Mouse (Mus musculus) hindbrain, embryonic 13.5 days (tissue): ENCODE results near the gene Arid3b. TPM values are rescaled to one million over a fixed set of nuclear protein-coding genes. Genes with fewer than 3 reads are reported as not detected.

Experiments
- ATAC-seq: fragments of 200-750 bp; cut with Nextera tagmentation; 2 replicates; pipeline ENCODE4 v1.8.0; 2017; ENCODE audit warnings: moderate TSS enrichment; ENCODE audit not compliant: low FRiP score
- H3K27ac ChIP-seq: fragments of 300-500 bp; sonication (generic); 2 replicates; pipeline ENCODE4 v1.5.1; 2015; ENCODE audit warnings: inconsistent platforms, mild to moderate bottlenecking, moderate library complexity
- H3K27me3 ChIP-seq: fragments of 300-500 bp; sonication (generic); 2 replicates; pipeline ENCODE4 v1.6.1; 2015; ENCODE audit warnings: mild to moderate bottlenecking, inconsistent platforms
- H3K36me3 ChIP-seq: fragments of 300-500 bp; sonication (generic); 2 replicates; pipeline ENCODE4 v1.6.1; 2015; ENCODE audit warnings: mild to moderate bottlenecking, inconsistent platforms
- H3K4me1 ChIP-seq: fragments of 300-500 bp; sonication (generic); replicated peaks from 2 replicates; pipeline ENCODE4 v1.6.1; 2015; ENCODE audit warnings: inconsistent platforms
- H3K4me2 ChIP-seq: fragments of 300-500 bp; sonication (generic); 2 replicates; pipeline ENCODE4 v1.6.1; 2015; ENCODE audit warnings: inconsistent platforms, mild to moderate bottlenecking, moderate library complexity
- H3K4me3 ChIP-seq: fragments of 300-500 bp; sonication (generic); 2 replicates; pipeline ENCODE4 v1.5.1; 2015; ENCODE audit warnings: mild to moderate bottlenecking, inconsistent platforms
- H3K9ac ChIP-seq: fragments of 300-500 bp; sonication (generic); 2 replicates; pipeline ENCODE4 v1.6.1; 2015; ENCODE audit warnings: mild to moderate bottlenecking, inconsistent platforms
- H3K9me3 ChIP-seq: fragments of 300-500 bp; sonication (generic); 2 replicates; pipeline ENCODE4 v1.6.1; 2016; ENCODE audit warnings: inconsistent platforms
- WGBS: fragments of 180-500 bp; shearing (Covaris S2); methylation state at CpG from one replicate; pipeline ENCODE4 v1.1.7; 2015; 5-methylcytosine and 5-hydroxymethylcytosine counted together
- polyA plus RNA-seq: library from polyadenylated mRNA; unstranded; fragments of >200 nt; fragmentation: Nextera tagmentation; extraction: Ambion mirVana; gene quantifications from 2 replicates; pipeline ENCODE4 v1.2.1, GENCODE M21; 2015

Gene Arid3b
- polyA plus RNA-seq, 1 experiment from 2014 or later: 10.9 TPM

GRCm38 (mm10) chr9:57822812-57823211, 13.8 kb downstream of the Arid3b start:
- Histone ChIP-seq H3K9me3 (no peaks in the 10 kb centered on the region), H3K4me3 (no peak overlapping the region), H3K27me3 (no peaks in the 10 kb centered on the region), H3K4me1 (peaks cover 24% of the 10 kb centered on the region), H3K27ac (no peak overlapping the region), H3K4me2 (no peak overlapping the region), H3K36me3 (peaks cover 9% of the 10 kb centered on the region), H3K9ac (no peak overlapping the region)
- 66% methylated on average over 13 of the region's 13 CpGs for whole genome bisulfite sequencing
- ATAC-seq: no peak

DNA sequence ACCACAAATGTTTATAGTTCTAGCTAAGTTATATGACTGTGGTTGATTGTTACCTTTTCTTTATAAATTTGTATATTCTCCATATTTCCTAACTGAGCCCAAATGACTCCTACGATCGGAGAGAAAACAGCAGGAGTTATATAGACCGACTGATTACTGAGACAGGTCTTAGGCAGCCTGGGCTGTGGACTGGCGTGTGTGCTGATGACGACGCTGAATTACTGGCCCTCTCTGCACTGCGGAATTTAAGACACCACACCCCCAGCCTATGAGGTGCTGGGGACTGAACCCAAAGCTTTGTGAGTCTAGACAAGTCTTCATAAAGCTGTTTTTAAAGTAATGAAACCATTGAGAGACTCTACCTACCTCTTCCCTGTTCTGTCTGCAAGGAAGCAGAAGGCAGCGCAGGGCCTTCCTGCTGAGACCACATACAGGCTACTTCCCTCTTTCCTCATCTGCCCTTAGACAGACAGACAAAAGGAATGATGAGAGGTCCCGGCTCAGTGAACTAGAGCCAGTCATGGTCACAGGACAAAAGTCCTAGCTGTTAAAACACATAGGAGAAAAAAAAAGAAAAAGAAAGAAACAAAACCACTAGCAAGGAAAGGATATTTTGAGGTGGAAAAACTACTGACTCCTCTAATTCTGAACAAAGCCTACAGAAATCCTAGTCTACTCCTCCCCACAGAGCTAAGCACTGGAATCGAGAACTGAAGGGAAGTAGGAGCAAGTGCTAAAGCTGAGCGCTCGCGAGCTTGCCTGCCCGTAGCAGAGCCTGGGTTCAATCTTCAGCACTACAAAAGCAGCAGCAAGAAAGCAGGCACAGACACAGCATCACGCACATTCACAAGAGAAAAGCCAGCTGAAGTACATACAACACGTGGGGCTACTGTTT, 16.2 kb downstream of the Arid3b start:
- no peak for ATAC-seq
- Histone ChIP-seq H3K4me3 (no peak overlapping the region), H3K36me3 (peaks cover under 1% of the 10 kb centered on the region; the same call in 1 of the 2 replicates), H3K27me3 (no peaks in the 10 kb centered on the region), H3K9ac (no peak overlapping the region), H3K27ac (0 out of 2 replicates have a peak overlapping the region, but pooled peaks have one; percentile 30), H3K9me3 (no peaks in the 10 kb centered on the region), H3K4me2 (no peak overlapping the region), H3K4me1 (peaks cover 36% of the 10 kb centered on the region)
- 22% methylated on average over 16 of the region's 16 CpGs for WGBS

DNA sequence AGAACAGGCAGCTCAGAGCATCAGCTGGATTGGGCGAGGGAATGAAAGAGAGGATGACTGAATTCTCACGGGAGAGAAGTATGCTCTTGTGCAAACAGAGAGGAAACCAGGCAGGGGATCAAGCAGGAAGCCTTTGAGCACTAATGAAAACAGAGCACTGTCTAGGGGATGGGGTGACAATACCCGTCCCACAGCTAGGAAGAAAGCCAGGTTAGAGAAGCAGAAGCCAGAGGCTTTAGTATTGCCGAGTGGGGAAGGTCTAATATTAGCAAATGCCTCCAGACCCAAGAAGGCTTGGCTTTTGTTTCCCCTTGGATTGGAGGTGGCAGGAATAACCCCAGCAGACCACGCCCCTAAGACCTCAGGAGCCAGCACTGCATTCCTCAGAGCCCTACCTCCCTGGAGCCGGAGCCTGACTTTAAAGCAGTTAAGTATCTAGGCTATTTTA, 19.3 kb downstream of the Arid3b start:
- peak overlapping the region; percentile 11; the same call in 1 of the 2 replicates for H3K4me2 ChIP-seq
- H3K4me3 ChIP-seq: no peak overlapping the region
- no peaks in the 10 kb centered on the region for H3K9me3 ChIP-seq
- no peak for ATAC-seq
- H3K36me3 ChIP-seq: no peaks in the 10 kb centered on the region
- peak overlapping the region; percentile 77 for H3K27ac ChIP-seq
- no peaks in the 10 kb centered on the region for H3K27me3 ChIP-seq
- WGBS: 6% methylated on average over 6 of the region's 6 CpGs
- H3K4me1 ChIP-seq: peaks cover 63% of the 10 kb centered on the region
- H3K9ac ChIP-seq: no peak overlapping the region

DNA sequence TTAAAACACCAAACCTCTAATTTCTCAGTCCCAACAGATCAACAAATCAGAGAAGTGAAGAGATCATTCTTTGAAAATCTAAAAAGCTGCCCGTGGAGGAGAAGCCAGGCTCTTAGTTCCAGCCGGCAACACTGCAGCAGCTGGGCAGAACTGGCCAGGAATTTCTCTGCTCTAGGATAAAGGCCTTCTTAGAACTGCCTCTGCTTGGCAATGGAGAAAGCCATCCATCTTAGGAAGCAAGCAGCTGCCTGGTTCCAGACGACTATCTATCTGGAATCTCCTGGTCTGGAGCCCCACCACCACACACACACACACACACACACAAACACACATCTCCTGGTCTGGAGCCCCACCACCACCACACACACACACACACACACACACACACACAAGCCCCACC, 21.7 kb downstream of the Arid3b start:
- Histone ChIP-seq H3K9ac (no peak overlapping the region), H3K27me3 (no peaks in the 10 kb centered on the region), H3K4me2 (no peak overlapping the region), H3K4me3 (no peak overlapping the region), H3K27ac (no peak overlapping the region), H3K36me3 (no peaks in the 10 kb centered on the region), H3K4me1 (peaks cover 69% of the 10 kb centered on the region), H3K9me3 (no peaks in the 10 kb centered on the region)
- no peak for ATAC-seq
- WGBS: 16% methylated on average over 3 of the region's 3 CpGs

- H3K4me3 ChIP-seq: no peak overlapping the region
- 28% methylated on average over 1 of the region's 1 CpGs for WGBS
- ATAC-seq: no peak
- peaks cover 77% of the 10 kb centered on the region for H3K4me1 ChIP-seq
- peaks cover 4% of the 10 kb centered on the region; the same call in 1 of the 2 replicates for H3K36me3 ChIP-seq
- H3K27me3 ChIP-seq: no peaks in the 10 kb centered on the region
- no peak overlapping the region for H3K9ac ChIP-seq
- H3K4me2 ChIP-seq: no peak overlapping the region
- H3K27ac ChIP-seq: 0 out of 2 replicates have a peak overlapping the region, but pooled peaks have one; percentile 19
- no peaks in the 10 kb centered on the region for H3K9me3 ChIP-seq
Measured at GRCm38 (mm10) chr9:57814014-57814413, 22.6 kb downstream of the Arid3b start.

- 43% methylated on average over 8 of the region's 8 CpGs for WGBS
- Histone ChIP-seq H3K36me3 (peaks cover 7% of the 10 kb centered on the region), H3K4me2 (peak overlapping the region; percentile 3; the same call in 1 of the 2 replicates), H3K9me3 (no peaks in the 10 kb centered on the region), H3K27ac (peak overlapping the region; percentile 78), H3K9ac (no peak overlapping the region; the same call in none of the 2 replicates), H3K4me3 (no peak overlapping the region), H3K4me1 (peaks cover 83% of the 10 kb centered on the region), H3K27me3 (no peaks in the 10 kb centered on the region)
- peak; percentile 12; the same call in 1 of the 2 replicates for ATAC-seq
Measured at GRCm38 (mm10) chr9:57811793-57812733, 24.5 kb downstream of the Arid3b start.

GRCm38 (mm10) chr9:57810691-57811090, 25.9 kb downstream of the Arid3b start:
- H3K4me3 ChIP-seq: no peak overlapping the region
- peak overlapping the region; percentile 78 for H3K27ac ChIP-seq
- H3K4me1 ChIP-seq: peaks cover 89% of the 10 kb centered on the region

GRCm38 (mm10) chr9:57808771-57809310, 27.8 kb downstream of the Arid3b start:
- Histone ChIP-seq H3K27me3 (no peaks in the 10 kb centered on the region), H3K9me3 (no peaks in the 10 kb centered on the region), H3K27ac (peak overlapping the region; percentile 83), H3K4me1 (peaks cover 83% of the 10 kb centered on the region), H3K36me3 (peaks cover 11% of the 10 kb centered on the region), H3K9ac (0 out of 2 replicates have a peak overlapping the region, but pooled peaks have one; percentile 26), H3K4me2 (no peak overlapping the region), H3K4me3 (no peak overlapping the region)
- ATAC-seq: no peak
- 23% methylated on average over 5 of the region's 5 CpGs for WGBS

More at GRCm38 (mm10) chr9:57810691-57811090, 25.9 kb downstream of the Arid3b start:
- Histone ChIP-seq H3K4me2 (no peak overlapping the region), H3K27me3 (no peaks in the 10 kb centered on the region), H3K9me3 (no peaks in the 10 kb centered on the region), H3K36me3 (peaks cover 11% of the 10 kb centered on the region), H3K9ac (no peak overlapping the region)
- no peak for ATAC-seq
- 54% methylated on average over 3 of the region's 3 CpGs for WGBS

DNA sequence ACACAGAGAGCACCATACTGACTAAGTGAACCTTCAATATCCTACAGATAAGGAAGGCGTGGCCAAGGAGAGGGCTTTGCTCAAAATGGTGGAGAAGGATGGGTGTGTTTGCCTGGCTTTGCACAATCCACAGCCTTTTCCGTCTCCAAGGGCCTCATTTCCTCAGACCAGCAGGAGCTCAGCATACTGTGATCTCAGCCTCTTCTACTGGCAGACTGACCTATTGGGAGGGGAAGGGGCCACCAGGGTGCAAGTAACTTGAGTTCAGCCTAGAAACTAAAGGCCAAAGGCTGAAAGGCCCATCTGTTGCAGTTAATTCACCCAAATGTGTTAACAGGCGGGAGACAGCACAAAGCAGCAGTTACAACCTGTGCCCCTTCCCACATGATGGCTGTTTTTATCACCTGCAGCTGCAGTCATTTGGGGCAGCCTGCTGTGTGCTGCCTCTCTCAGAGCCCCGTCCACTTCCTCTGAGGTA, 29.4 kb downstream of the Arid3b start:
- Histone ChIP-seq H3K4me1 (peaks cover 83% of the 10 kb centered on the region), H3K4me3 (no peak overlapping the region), H3K27ac (no peak overlapping the region), H3K27me3 (no peaks in the 10 kb centered on the region), H3K4me2 (no peak overlapping the region), H3K36me3 (peaks cover 13% of the 10 kb centered on the region), H3K9me3 (no peaks in the 10 kb centered on the region), H3K9ac (0 out of 2 replicates have a peak overlapping the region, but pooled peaks have one; percentile 10)
- ATAC-seq: no peak
- 55% methylated on average over 4 of the region's 4 CpGs for WGBS

GRCm38 (mm10) chr9:57806066-57806481, 30.5 kb downstream of the Arid3b start:
- H3K4me1 ChIP-seq: peaks cover 74% of the 10 kb centered on the region
- H3K4me2 ChIP-seq: no peak overlapping the region
- H3K4me3 ChIP-seq: no peak overlapping the region
- H3K27ac ChIP-seq: no peak overlapping the region
- H3K36me3 ChIP-seq: peaks cover 22% of the 10 kb centered on the region
- H3K9me3 ChIP-seq: no peaks in the 10 kb centered on the region
- H3K27me3 ChIP-seq: no peaks in the 10 kb centered on the region
- 55% methylated on average over 1 of the region's 1 CpGs for WGBS
- H3K9ac ChIP-seq: no peak overlapping the region
- ATAC-seq: no peak

DNA sequence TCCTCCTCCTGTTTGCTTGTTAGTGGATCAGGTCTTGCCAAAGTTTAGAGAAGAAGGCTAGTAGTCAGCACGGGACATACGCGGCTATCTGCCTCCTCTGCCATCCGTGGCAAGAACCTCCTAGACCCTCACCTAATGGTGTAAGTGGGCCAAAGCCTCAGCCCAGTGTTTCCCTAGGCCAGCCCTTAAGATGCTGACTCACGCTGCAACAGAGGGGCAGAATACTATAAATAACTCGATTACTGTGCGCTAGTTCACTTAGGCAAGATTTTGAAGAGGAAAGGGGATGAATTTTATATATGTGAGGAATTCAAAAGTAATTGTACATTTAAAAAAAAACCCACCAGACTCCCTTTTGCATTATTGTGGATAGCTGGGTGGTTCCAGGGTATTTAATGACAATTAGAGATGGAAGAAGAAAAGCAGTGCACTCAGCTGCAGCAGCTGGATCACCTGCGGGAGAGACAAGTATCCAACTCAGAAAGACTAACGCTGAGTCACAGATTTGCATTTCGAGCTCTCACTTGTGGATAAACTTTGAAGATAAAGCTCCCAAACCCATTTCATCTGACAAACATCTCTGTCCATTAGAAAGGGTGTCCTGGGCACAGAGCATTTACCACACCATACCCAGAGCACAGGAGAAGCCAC, 31.4 kb downstream of the Arid3b start:
- H3K4me2 ChIP-seq: no peak overlapping the region
- no peak for ATAC-seq
- 69% methylated on average over 10 of the region's 10 CpGs for WGBS
- H3K9ac ChIP-seq: no peak overlapping the region
- peaks cover 66% of the 10 kb centered on the region for H3K4me1 ChIP-seq
- H3K27me3 ChIP-seq: no peaks in the 10 kb centered on the region
- peaks cover 22% of the 10 kb centered on the region for H3K36me3 ChIP-seq
- no peaks in the 10 kb centered on the region for H3K9me3 ChIP-seq
- H3K27ac ChIP-seq: 0 out of 2 replicates have a peak overlapping the region, but pooled peaks have one; percentile 13
- H3K4me3 ChIP-seq: no peak overlapping the region
